Mouse (Mus musculus) hindbrain, embryonic 15.5 days (tissue): ENCODE results near the gene Id1. TPM values are rescaled to one million over a fixed set of nuclear protein-coding genes. Genes with fewer than 3 reads are reported as not detected.

Experiments used
- ATAC-seq: fragments of 200-750 bp; cut with Nextera tagmentation; 2 replicates; pipeline ENCODE4 v1.8.0; 2017; ENCODE audit warnings: low read depth, moderate number of reproducible peaks, moderate TSS enrichment; ENCODE audit not compliant: low FRiP score
- H3K27ac ChIP-seq: fragments of 300-500 bp; sonication (generic); replicated peaks from 2 replicates; pipeline ENCODE4 v1.5.1; 2015; ENCODE audit warnings: mild to moderate bottlenecking, inconsistent platforms
- H3K27me3 ChIP-seq: fragments of 300-500 bp; sonication (generic); 2 replicates; pipeline ENCODE4 v1.6.1; 2015; ENCODE audit warnings: control low read depth, inconsistent platforms
- H3K36me3 ChIP-seq: fragments of 300-500 bp; sonication (generic); 2 replicates; pipeline ENCODE4 v1.6.1; 2015; ENCODE audit warnings: control low read depth, inconsistent platforms
- H3K4me1 ChIP-seq: fragments of 300-500 bp; sonication (generic); replicated peaks from 2 replicates; pipeline ENCODE4 v1.6.1; 2015; ENCODE audit warnings: control low read depth, inconsistent platforms
- H3K4me2 ChIP-seq: fragments of 300-500 bp; sonication (generic); 2 replicates; pipeline ENCODE4 v1.6.1; 2015; ENCODE audit warnings: moderate library complexity, mild to moderate bottlenecking, inconsistent platforms
- H3K4me3 ChIP-seq: fragments of 300-500 bp; sonication (generic); 2 replicates; pipeline ENCODE4 v1.5.1; 2015; ENCODE audit warnings: mild to moderate bottlenecking, inconsistent platforms
- H3K9ac ChIP-seq: fragments of 300-500 bp; sonication (generic); 2 replicates; pipeline ENCODE4 v1.6.1; 2015; ENCODE audit warnings: inconsistent platforms
- H3K9me3 ChIP-seq: fragments of 300-500 bp; sonication (generic); 2 replicates; pipeline ENCODE4 v1.6.1; 2016; ENCODE audit warnings: control low read depth, inconsistent platforms
- WGBS: fragments of 180-500 bp; shearing (Covaris S2); methylation state at CpG from one replicate; pipeline ENCODE4 v1.1.7; 2015; 5-methylcytosine and 5-hydroxymethylcytosine counted together
- polyA plus RNA-seq: library from polyadenylated mRNA; unstranded; fragments of >200 nt; fragmentation: Nextera tagmentation; extraction: Ambion mirVana; gene quantifications from 2 replicates; pipeline ENCODE4 v1.2.1, GENCODE M21; 2015

The Id1 gene
- 55.3 and 57.5 TPM in 2 replicates for polyA plus RNA-seq

- Histone ChIP-seq H3K27ac (peak within 1 kb of the TSS; percentile 72), H3K9me3 (no peaks in the 10 kb centered on the region), H3K36me3 (no peaks in the 10 kb centered on the region), H3K27me3 (no peaks in the 10 kb centered on the region), H3K4me2 (peak within 1 kb of the TSS; percentile 75), H3K9ac (peak within 1 kb of the TSS; percentile 60), H3K4me1 (peaks cover 53% of the 10 kb centered on the region), H3K4me3 (peak within 1 kb of the TSS; percentile 47)
- peak; percentile 78 for ATAC-seq
- under 1% methylated on average over 28 of the region's 28 CpGs for WGBS
Observed at GRCm38 (mm10) chr2:152736090-152736601, at the start of gene Id1. Gene Id1 (plus strand): TSS chr2:152736251.

- peaks cover 19% of the 10 kb centered on the region for H3K4me1 ChIP-seq
- ATAC-seq: peak; percentile 40; the same call in 1 of the 2 replicates
- H3K4me3 ChIP-seq: no peak overlapping the region
- H3K4me2 ChIP-seq: peak overlapping the region; percentile 39
- H3K36me3 ChIP-seq: peaks cover 76% of the 10 kb centered on the region
- H3K27me3 ChIP-seq: no peaks in the 10 kb centered on the region
- H3K9me3 ChIP-seq: no peaks in the 10 kb centered on the region
- no peak overlapping the region for H3K9ac ChIP-seq
- WGBS: 56% methylated on average over 12 of the region's 12 CpGs
- peak overlapping the region; percentile 69 for H3K27ac ChIP-seq
Observed at GRCm38 (mm10) chr2:152686399-152686798, 49.7 kb upstream of the Id1 start.

- H3K9me3 ChIP-seq: no peaks in the 10 kb centered on the region
- H3K4me1 ChIP-seq: peaks cover 19% of the 10 kb centered on the region
- ATAC-seq: peak; percentile 95
- WGBS: 54% methylated on average over 45 of the region's 45 CpGs
- peaks cover 71% of the 10 kb centered on the region for H3K36me3 ChIP-seq
- peak within 1 kb of the TSS; percentile 47 for H3K4me3 ChIP-seq
- peak within 1 kb of the TSS; percentile 73 for H3K4me2 ChIP-seq
- peak within 1 kb of the TSS; percentile 69 for H3K27ac ChIP-seq
- peak within 1 kb of the TSS; percentile 42 for H3K9ac ChIP-seq
- H3K27me3 ChIP-seq: no peaks in the 10 kb centered on the region
Observed at GRCm38 (mm10) chr2:152686806-152687267, 49.2 kb upstream of the Id1 start, which contains the start of gene Mcts2. Gene Mcts2 (plus strand): TSS chr2:152687035.

GRCm38 (mm10) chr2:152691564-152692217, 44.4 kb upstream of the Id1 start:
- ATAC-seq: no peak
- H3K4me1 ChIP-seq: peaks cover 24% of the 10 kb centered on the region
- WGBS: 73% methylated on average over 7 of the region's 7 CpGs
- H3K9ac ChIP-seq: no peak overlapping the region
- H3K27ac ChIP-seq: 0 out of 2 replicates have a peak overlapping the region, but pooled peaks have one; percentile 50
- no peak overlapping the region for H3K4me3 ChIP-seq
- no peak overlapping the region for H3K4me2 ChIP-seq
- H3K36me3 ChIP-seq: peaks cover 32% of the 10 kb centered on the region
- H3K27me3 ChIP-seq: no peaks in the 10 kb centered on the region
- H3K9me3 ChIP-seq: no peaks in the 10 kb centered on the region

- H3K4me2 ChIP-seq: peak overlapping the region; percentile 43
- no peaks in the 10 kb centered on the region for H3K27me3 ChIP-seq
- peak overlapping the region; percentile 16; the same call in 1 of the 2 replicates for H3K4me3 ChIP-seq
- 0 out of 2 replicates have a peak overlapping the region, but pooled peaks have one; percentile 17 for H3K27ac ChIP-seq
- no peaks in the 10 kb centered on the region for H3K9me3 ChIP-seq
- H3K9ac ChIP-seq: peak overlapping the region; percentile 6; the same call in 1 of the 2 replicates
- 16% methylated on average over 9 of the region's 9 CpGs for WGBS
- peak; percentile 29; the same call in 1 of the 2 replicates for ATAC-seq
- peaks cover 27% of the 10 kb centered on the region for H3K36me3 ChIP-seq
- H3K4me1 ChIP-seq: peaks cover 21% of the 10 kb centered on the region
Observed at GRCm38 (mm10) chr2:152693233-152693632, 42.8 kb upstream of the Id1 start.

- Histone ChIP-seq H3K4me3 (peak overlapping the region; percentile 16; the same call in 1 of the 2 replicates), H3K4me1 (peaks cover 16% of the 10 kb centered on the region), H3K27me3 (no peaks in the 10 kb centered on the region), H3K9me3 (no peaks in the 10 kb centered on the region), H3K27ac (0 out of 2 replicates have a peak overlapping the region, but pooled peaks have one; percentile 17), H3K36me3 (peaks cover 32% of the 10 kb centered on the region), H3K9ac (peak overlapping the region; percentile 6; the same call in 1 of the 2 replicates), H3K4me2 (peak overlapping the region; percentile 43)
- 89% methylated on average over 13 of the region's 13 CpGs for WGBS
- no peak for ATAC-seq
Observed at GRCm38 (mm10) chr2:152693735-152694134, 42.3 kb upstream of the Id1 start.

GRCm38 (mm10) chr2:152694708-152695107, 41.3 kb upstream of the Id1 start:
- H3K9me3 ChIP-seq: no peaks in the 10 kb centered on the region
- H3K4me2 ChIP-seq: no peak overlapping the region
- H3K9ac ChIP-seq: no peak overlapping the region
- H3K36me3 ChIP-seq: peaks cover 34% of the 10 kb centered on the region
- no peaks in the 10 kb centered on the region for H3K27me3 ChIP-seq
- no peak overlapping the region for H3K4me3 ChIP-seq
- WGBS: 84% methylated on average over 7 of the region's 7 CpGs
- ATAC-seq: no peak
- H3K4me1 ChIP-seq: peaks cover 15% of the 10 kb centered on the region
- no peak overlapping the region for H3K27ac ChIP-seq

- Histone ChIP-seq H3K27ac (0 out of 2 replicates have a peak overlapping the region, but pooled peaks have one; percentile 1), H3K4me3 (no peak overlapping the region), H3K27me3 (no peaks in the 10 kb centered on the region), H3K4me2 (no peak overlapping the region), H3K36me3 (peaks cover 42% of the 10 kb centered on the region), H3K9me3 (no peaks in the 10 kb centered on the region), H3K9ac (no peak overlapping the region), H3K4me1 (peaks cover 15% of the 10 kb centered on the region)
- 78% methylated on average over 10 of the region's 10 CpGs for WGBS
- ATAC-seq: peak; percentile 7; the same call in 1 of the 2 replicates
Observed at GRCm38 (mm10) chr2:152696016-152696415, 40.0 kb upstream of the Id1 start.

GRCm38 (mm10) chr2:152696476-152697164, 39.4 kb upstream of the Id1 start:
- Histone ChIP-seq H3K4me2 (no peak overlapping the region), H3K4me3 (no peak overlapping the region), H3K27me3 (no peaks in the 10 kb centered on the region), H3K27ac (peak overlapping the region; percentile 65), H3K4me1 (peaks cover 15% of the 10 kb centered on the region), H3K36me3 (peaks cover 48% of the 10 kb centered on the region), H3K9ac (peak overlapping the region; percentile 50), H3K9me3 (no peaks in the 10 kb centered on the region)
- peak; percentile 52 for ATAC-seq
- WGBS: 45% methylated on average over 20 of the region's 20 CpGs

GRCm38 (mm10) chr2:152700138-152700537, 35.9 kb upstream of the Id1 start:
- no peak for ATAC-seq

GRCm38 (mm10) chr2:152700725-152701124, 35.3 kb upstream of the Id1 start:
- ATAC-seq: no peak
- WGBS: 89% methylated on average over 8 of the region's 8 CpGs

More at GRCm38 (mm10) chr2:152700138-152700537, 35.9 kb upstream of the Id1 start:
- WGBS: 94% methylated on average over 10 of the region's 10 CpGs
- peaks cover 81% of the 10 kb centered on the region for H3K36me3 ChIP-seq
- H3K4me3 ChIP-seq: no peak overlapping the region
- H3K9me3 ChIP-seq: no peaks in the 10 kb centered on the region
- H3K27ac ChIP-seq: no peak overlapping the region
- no peaks in the 10 kb centered on the region for H3K27me3 ChIP-seq
- peaks cover 13% of the 10 kb centered on the region for H3K4me1 ChIP-seq
- no peak overlapping the region for H3K4me2 ChIP-seq
- H3K9ac ChIP-seq: no peak overlapping the region

More at GRCm38 (mm10) chr2:152700725-152701124, 35.3 kb upstream of the Id1 start:
- no peaks in the 10 kb centered on the region for H3K9me3 ChIP-seq
- no peak overlapping the region for H3K4me2 ChIP-seq
- no peak overlapping the region for H3K27ac ChIP-seq
- no peak overlapping the region for H3K4me3 ChIP-seq
- peaks cover 79% of the 10 kb centered on the region for H3K36me3 ChIP-seq
- H3K27me3 ChIP-seq: no peaks in the 10 kb centered on the region
- no peak overlapping the region for H3K9ac ChIP-seq
- peaks cover 17% of the 10 kb centered on the region for H3K4me1 ChIP-seq
